Mouse (Mus musculus) olfactory bulb, adult 2 months (tissue): ENCODE measurements around the gene Mettl27.

ENCODE experiments used
- CTCF ChIP-seq: fragments of 200-500 bp; IDR thresholded peaks from 2 replicates; pipeline ENCODE4 v1.5.1; 2012; ENCODE audit warnings: low read depth, mild to moderate bottlenecking, low read length, moderate library complexity; ENCODE audit not compliant: insufficient read depth
- POLR2A ChIP-seq: fragments of 200-500 bp; IDR thresholded peaks from 2 replicates; pipeline ENCODE4 v1.6.1; 2012; ENCODE audit warnings: mild to moderate bottlenecking, low read depth, low read length, moderate library complexity; ENCODE audit not compliant: insufficient read depth

- TF ChIP-seq POLR2A (no peak), CTCF (no peak)
Measured at GRCm38 (mm10) chr5:134970671-134971070, 38.5 kb downstream of the Mettl27 start.
